Mouse (Mus musculus) liver, adult 2 months (tissue): Measurements from ENCODE around the gene Lrp4.

Experiments used
- CTCF ChIP-seq: fragments of 200-500 bp; IDR thresholded peaks from 2 replicates; pipeline ENCODE4 v1.5.1; 2011; ENCODE audit warnings: low read depth, low read length, control low read depth
- POLR2A ChIP-seq: fragments of 200-500 bp; IDR thresholded peaks from 2 replicates; pipeline ENCODE4 v1.6.1; 2011; ENCODE audit warnings: low read length, control low read depth; ENCODE audit not compliant: insufficient read depth; ENCODE audit errors: extremely low read depth

DNA sequence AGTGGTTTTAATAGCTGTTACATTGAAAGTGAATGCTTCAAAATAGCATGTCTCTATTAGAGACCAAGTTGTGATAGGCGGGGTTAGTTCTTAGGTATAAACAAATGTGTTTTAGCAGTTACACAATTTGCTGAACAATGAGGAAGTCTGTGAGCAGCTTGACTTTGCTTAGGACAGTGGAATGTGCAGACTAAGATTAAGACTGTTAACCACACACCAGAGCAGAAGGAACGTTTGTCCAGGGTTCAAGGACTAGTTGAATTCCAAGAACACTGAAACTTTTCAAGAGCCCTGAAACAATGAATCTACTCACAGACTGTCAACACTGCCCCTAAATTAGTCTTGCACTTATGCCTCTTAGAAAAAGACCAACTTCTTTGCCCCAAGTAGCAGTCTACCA is 15.6 kb upstream of the Lrp4 start:
- TF ChIP-seq CTCF (no peak), POLR2A (no peak)
